ENCODE assay signal across 20 mouse cellular contexts in the genomic region with DNA sequence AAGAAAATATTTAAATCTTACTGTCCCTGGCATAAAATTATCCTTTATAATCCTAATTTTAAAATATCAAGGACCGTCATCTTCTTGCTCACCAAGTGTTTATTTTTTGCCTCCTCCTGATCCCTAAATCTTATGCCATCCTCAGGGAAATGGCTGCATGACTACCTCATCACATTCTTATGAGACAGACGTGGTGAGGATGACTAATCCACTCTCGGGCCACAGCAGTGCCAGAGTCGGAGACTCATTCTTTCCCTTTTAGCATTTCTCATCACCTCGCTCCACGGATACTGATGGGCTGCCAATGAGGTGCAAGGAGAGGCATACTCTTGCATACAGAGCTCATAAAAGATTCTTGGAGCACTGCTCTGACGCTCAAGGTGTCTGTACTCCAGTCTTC. TPM values are rescaled to one million over a fixed set of nuclear protein-coding genes. Genes with fewer than 3 reads are reported as not detected.
A peak's percentile ranks its signal among the peaks of the same experiment; 100 is the strongest.
DNase-seq lines count a peak whose midpoint lies in the region; ATAC-seq and TF ChIP-seq lines count a peak whose summit lies in the region.
"Had no signal": no experiment of that assay in that cellular context is flagged by ENCODE, and none has a peak within 500 bp of the region (broad histone marks: within the 10 kb centered on the region; RNA-seq: fewer than 3 reads in every experiment).

No protein-coding gene starts in this region.

- no peak for TF ChIP-seq POLR2A in myocyte (IDR thresholded peaks at IDR 0.05; ENCODE audit: insufficient read length, low read depth)

- peak; percentile 1 for DNase-seq in adrenal gland, postnatal 25 days
- no peak for DNase-seq in adrenal gland, adult 18-20 months (ENCODE audit: low spot score in 2 of 2)
- DNase-seq in left cerebral cortex, adult 18-20 months (ENCODE audit: low spot score in 2 of 2), result peak; percentile 1 to 4
- no peak for DNase-seq in left cerebral cortex, postnatal 14 days (ENCODE audit: low spot score in 2 of 2)
- DNase-seq in NIH3T3 (ENCODE audit: low read depth), result peak; percentile 85
- DNase-seq: cerebellum, adult 18-20 months; cerebellum, postnatal 36 days; forebrain, postnatal 0 days; lung, adult 2 months; thymus, postnatal 4 days had no signal

- WGBS in intestine, embryonic 16.5 days, result 88% methylated on average over 7 of the region's 7 CpGs

- no peak overlapping the region for H3K9ac ChIP-seq in intestine, embryonic 16.5 days (ENCODE audit: low read depth, low read length)
- H3K9ac ChIP-seq: forebrain, postnatal 0 days; heart, embryonic 15.5 days; hindbrain, embryonic 12.5 days had no signal

- intact Hi-C loops in left cerebral cortex, postnatal 14 days (cut with DNase I), result no loop called here

- H3K4me2 ChIP-seq in myocyte (ENCODE audit: low read depth), result peak overlapping the region; percentile 68
- no peak overlapping the region for H3K4me2 ChIP-seq in intestine, embryonic 16.5 days (ENCODE audit: low read depth, low read length)
- H3K4me2 ChIP-seq: heart, embryonic 15.5 days; hindbrain, embryonic 12.5 days; liver, embryonic 11.5 days; midbrain, embryonic 11.5 days had no signal

- H3K36me3 ChIP-seq in myocyte (ENCODE audit: control insufficient read depth, insufficient read depth), result no peaks in the 10 kb centered on the region
- H3K36me3 ChIP-seq in intestine, embryonic 16.5 days (ENCODE audit: control insufficient read depth, insufficient read depth, low read length), result no peaks in the 10 kb centered on the region
- H3K36me3 ChIP-seq: embryonic facial prominence, embryonic 10.5 days; heart, embryonic 15.5 days; hindbrain, embryonic 12.5 days had no signal

- no peaks in the 10 kb centered on the region for H3K9me3 ChIP-seq in intestine, embryonic 16.5 days (ENCODE audit: control insufficient read depth, low read length)
- H3K9me3 ChIP-seq: embryonic facial prominence, embryonic 10.5 days; heart, embryonic 15.5 days; hindbrain, embryonic 12.5 days had no signal

- no peak overlapping the region for H3K4me3 ChIP-seq in myocyte
- H3K4me3 ChIP-seq in intestine, embryonic 16.5 days (ENCODE audit: low read length), result no peak overlapping the region
- H3K4me3 ChIP-seq: embryonic facial prominence, embryonic 10.5 days; erythroblast, embryonic 14.5 days; heart, embryonic 15.5 days; hindbrain, embryonic 12.5 days had no signal

- H3ac ChIP-seq in myocyte (ENCODE audit: control insufficient read depth, insufficient read length), result no peak overlapping the region

- ATAC-seq in intestine, embryonic 16.5 days, result no peak
- no peak for ATAC-seq in activated CD4-positive, CD25-positive, alpha-beta regulatory T cell, adult 4 months
- ATAC-seq: forebrain, postnatal 0 days had no signal

- H3K4me1 ChIP-seq in intestine, embryonic 16.5 days (ENCODE audit: control insufficient read depth, insufficient read depth, low read length), result 0 out of 2 replicates have a peak, but pooled peaks cover 3% of the 10 kb centered on the region
- H3K4me1 ChIP-seq: embryonic facial prominence, embryonic 10.5 days; heart, embryonic 15.5 days; hindbrain, embryonic 12.5 days had no signal

- H3K27ac ChIP-seq in intestine, embryonic 16.5 days (ENCODE audit: low read length), result no peak overlapping the region
- H3K27ac ChIP-seq: embryonic facial prominence, embryonic 10.5 days; heart, embryonic 15.5 days; hindbrain, embryonic 12.5 days; macrophage had no signal

- H3K27me3 ChIP-seq in myocyte (ENCODE audit: control insufficient read depth, insufficient read depth, insufficient read length), result no peaks in the 10 kb centered on the region
- H3K27me3 ChIP-seq in intestine, embryonic 16.5 days (replicated peaks; ENCODE audit: control insufficient read depth, insufficient read depth, low read length), result no peaks in the 10 kb centered on the region
- H3K27me3 ChIP-seq: heart, embryonic 15.5 days; hindbrain, embryonic 12.5 days had no signal

- H3K79me2 ChIP-seq in myocyte (ENCODE audit: control insufficient read depth, insufficient read depth), result no peaks in the 10 kb centered on the region

TF ChIP-seq in myocyte, 11 proteins besides CTCF, POLR2A, EP300 and RAD21:
- TF ChIP-seq REST (IDR thresholded peaks at IDR 0.05; ENCODE audit: insufficient read depth, insufficient read length) (no peak), MAX (IDR thresholded peaks at IDR 0.05; ENCODE audit: low read depth) (no peak), E2F4 (IDR thresholded peaks at IDR 0.05; ENCODE audit: insufficient read depth) (no peak), TCF3 (IDR thresholded peaks at IDR 0.05; ENCODE audit: insufficient read length, low read depth) (no peak), TCF12 (IDR thresholded peaks at IDR 0.05; ENCODE audit: insufficient read depth, poor library complexity, severe bottlenecking) (no peak), USF1 (IDR thresholded peaks at IDR 0.05; ENCODE audit: low read depth) (no peak), POLR2AphosphoS2 (IDR thresholded peaks at IDR 0.05; ENCODE audit: insufficient read length, low read depth) (no peak), MYOD1 (IDR thresholded peaks at IDR 0.05; ENCODE audit: control insufficient read depth in 1 of 3, insufficient read length in 2 of 3, low read depth in 2 of 3) (no peak), CEBPB (IDR thresholded peaks at IDR 0.05; ENCODE audit: insufficient read depth, poor library complexity, severe bottlenecking) (no peak), MYOG (IDR thresholded peaks at IDR 0.05; ENCODE audit: control insufficient read depth in 1 of 3, insufficient read depth in 1 of 3, insufficient read length in 2 of 3, low read depth in 2 of 3) (no peak), SRF (IDR thresholded peaks at IDR 0.05; ENCODE audit: control insufficient read depth, insufficient read length, low read depth) (no peak)

RNA-seq across cellular contexts. Expression of gene Gmds, which starts 32.2 kb away (rescaled TPM):
- 4.9 and 5.8 TPM in 2 replicates for total RNA-seq in adrenal gland, postnatal 25 days (2021)
- 1 to 10 TPM; 6.8 to 7.0 TPM for total RNA-seq in adrenal gland, adult 18-20 months (2021)
- total RNA-seq in left cerebral cortex, adult 18-20 months (2021), result 10 to 100 TPM; 11.1 to 11.3 TPM
- total RNA-seq in left cerebral cortex, postnatal 14 days (2021), result 10 to 100 TPM; 12.8 to 14.0 TPM
- 13.1 TPM for polyA plus RNA-seq in myocyte (2012; fragmentation: generic; extraction: Trizol)
- polyA plus RNA-seq in intestine, embryonic 16.5 days (2015; fragmentation: Nextera tagmentation; extraction: Ambion mirVana), result 202 and 210 TPM in 2 replicates
- 10 to 100 TPM; 19.2 to 22.4 TPM for polyA plus RNA-seq in activated CD4-positive, CD25-positive, alpha-beta regulatory T cell, adult 4 months (2017; shearing (Covaris generic))

Comparison
In these comparisons a context has a peak if more than half of its experiments do, and no peak if none do; other contexts are left out.
1. DNase-seq: peak in adrenal gland, postnatal 25 days (single experiment), left cerebral cortex, adult 18-20 months (2 of 2) and NIH3T3 (single experiment); none in adrenal gland, adult 18-20 months (0 of 2) and left cerebral cortex, postnatal 14 days (0 of 2).